8 mouse cellular contexts compared by ENCODE assay signal in the genomic region with DNA sequence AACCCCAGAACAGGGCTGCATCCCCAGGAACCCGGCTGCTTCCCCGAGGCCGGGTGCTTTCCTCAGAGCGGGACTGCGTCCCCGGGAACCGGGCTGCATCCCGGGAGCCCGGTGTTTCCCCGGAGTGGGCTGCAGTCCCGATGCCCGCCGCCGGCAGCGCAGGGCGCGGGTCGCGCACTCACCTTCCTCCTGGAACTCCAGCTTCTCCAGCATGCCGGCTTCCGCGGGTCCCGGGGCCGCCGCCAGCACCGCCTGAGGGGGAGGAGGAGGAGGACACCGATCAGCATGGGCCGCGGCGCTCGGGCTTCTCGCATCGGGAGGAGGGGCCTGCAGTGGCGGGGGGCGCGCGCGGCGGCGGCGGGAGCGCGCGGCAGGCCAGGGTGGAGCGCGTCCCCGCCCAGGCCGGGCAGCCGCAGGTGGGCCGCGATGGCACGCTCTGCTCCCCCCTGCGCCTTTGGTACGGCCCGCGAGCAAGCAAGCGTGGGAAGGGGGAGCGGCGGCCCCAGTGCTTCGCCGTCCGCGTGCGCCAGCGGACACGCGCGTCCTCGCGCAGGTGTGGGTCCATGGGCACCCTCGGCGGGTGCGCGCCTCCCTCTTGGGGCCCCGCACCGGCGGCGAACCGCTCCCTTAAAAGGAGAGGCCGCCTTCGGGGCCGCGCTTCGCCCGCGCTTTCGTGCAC.
DNase-seq lines count a peak whose midpoint lies in the region; ATAC-seq and TF ChIP-seq lines count a peak whose summit lies in the region.

No protein-coding gene starts in this region.

- peak; percentile 83 for ATAC-seq in Patski
- ATAC-seq in hindbrain, embryonic 13.5 days (ENCODE audit: low FRiP score), result peak; percentile 96

- peak overlapping the region; percentile 73 for H3K4me2 ChIP-seq in hindbrain, embryonic 13.5 days

- CTCF ChIA-PET in Patski (lab: Charles Lee), result interaction anchor here (1.0 to 2.1 kb wide), 5 partner anchors 12 to 102 kb away, joined by 3 to 10 read pairs (median 3); no protein-coding TSS in a partner anchor

- TF ChIP-seq CTCF in Patski (IDR thresholded peaks at IDR 0.05), result peak; percentile 98

- peaks cover 34% of the 10 kb centered on the region for H3K4me1 ChIP-seq in hindbrain, embryonic 13.5 days (replicated peaks)

- peak overlapping the region; percentile 97 for H3K27ac ChIP-seq in hindbrain, embryonic 13.5 days

- peaks cover 9% of the 10 kb centered on the region; the same call in 1 of the 2 replicates for H3K36me3 ChIP-seq in hindbrain, embryonic 13.5 days

- H3K4me3 ChIP-seq in hindbrain, embryonic 13.5 days, result peak overlapping the region; percentile 84

- H3K27me3 ChIP-seq in Patski, result no peaks in the 10 kb centered on the region
- H3K27me3 ChIP-seq in hindbrain, embryonic 13.5 days, result no peaks in the 10 kb centered on the region

- H3K9me3 ChIP-seq in hindbrain, embryonic 13.5 days, result no peaks in the 10 kb centered on the region

- in situ Hi-C loops in Patski (cut with MboI; ENCODE audit: low pct_unique_long_range_greater_than_20kb), result no loop called here

- WGBS in hindbrain, embryonic 13.5 days, result under 1% methylated on average over 50 of the region's 87 CpGs

- peak; percentile 41 for DNase-seq in Patski (ENCODE audit: low read depth, low spot score)
- peak; percentile 92 for DNase-seq in cerebellum, adult 9-10 months
- peak; percentile 81 to 84 for DNase-seq in frontal cortex, postnatal 14 days (ENCODE audit: low spot score in 2 of 2)
- peak; percentile 87 for DNase-seq in left cerebral cortex, adult 11 months (ENCODE audit: low spot score)
- peak; percentile 87 for DNase-seq in lung, postnatal 36 days
- peak; percentile 92 for DNase-seq in right cerebral cortex, adult 18-20 months
- DNase-seq in urinary bladder, adult 2 months (ENCODE audit: low spot score), result peak; percentile 85

- peak overlapping the region; percentile 96 for H3K9ac ChIP-seq in hindbrain, embryonic 13.5 days

- POLR2A ChIA-PET in Patski (lab: Charles Lee), result interaction anchor here (0.6 to 1.6 kb wide), 3 partner anchors 30 to 315 kb away, joined by 4 to 5 read pairs (median 4); no protein-coding TSS in a partner anchor

Comparison
In these comparisons a context has a peak if more than half of its experiments do, and no peak if none do; other contexts are left out.
1. Peak in every context shown above with its lines: DNase-seq, ATAC-seq, H3K4me3 ChIP-seq and H3K27ac ChIP-seq.
2. DNase-seq: peak in every context shown above with its lines; median percentile 92 in cerebellum, adult 9-10 months; 92 in right cerebral cortex, adult 18-20 months; 87 in left cerebral cortex, adult 11 months; 87 in lung, postnatal 36 days; 85 in urinary bladder, adult 2 months; 82 in frontal cortex, postnatal 14 days; 41 in Patski.